Mouse (Mus musculus) olfactory bulb, adult 2 months (tissue): ENCODE results near the gene Prkaca. TPM values are rescaled to one million over a fixed set of nuclear protein-coding genes. Genes with fewer than 3 reads are reported as not detected.
"Not testable (repeated sequence)": the region's sequence is repeated elsewhere in the genome, so short reads cannot be mapped to it uniquely, and the experiment has no call there.

Experiments
- H3K27ac ChIP-seq: fragments of 200-500 bp; 2 replicates; pipeline ENCODE4 v1.5.1; 2012; ENCODE audit warnings: low read depth, low read length; ENCODE audit not compliant: insufficient read depth
- H3K4me1 ChIP-seq: fragments of 200-500 bp; 2 replicates; pipeline ENCODE4 v1.6.1; 2012; ENCODE audit warnings: low read length; ENCODE audit not compliant: control insufficient read depth, insufficient read depth
- H3K4me3 ChIP-seq: fragments of 200-500 bp; 2 replicates; pipeline ENCODE4 v1.5.1; 2012; ENCODE audit warnings: mild to moderate bottlenecking, low read depth, low read length, moderate library complexity; ENCODE audit not compliant: insufficient read depth
- CTCF ChIP-seq: fragments of 200-500 bp; IDR thresholded peaks from 2 replicates; pipeline ENCODE4 v1.5.1; 2012; ENCODE audit warnings: low read depth, mild to moderate bottlenecking, low read length, moderate library complexity; ENCODE audit not compliant: insufficient read depth
- POLR2A ChIP-seq: fragments of 200-500 bp; IDR thresholded peaks from 2 replicates; pipeline ENCODE4 v1.6.1; 2012; ENCODE audit warnings: mild to moderate bottlenecking, low read depth, low read length, moderate library complexity; ENCODE audit not compliant: insufficient read depth
- WGBS: fragments of 180-500 bp; shearing (Covaris S2); methylation state at CpG from one replicate; pipeline ENCODE4 v1.1.7; 2018; 5-methylcytosine and 5-hydroxymethylcytosine counted together
- polyA plus RNA-seq: library from polyadenylated mRNA; stranded (reverse); fragments of >200 nt; gene quantifications from 2 replicates; pipeline ENCODE4 v1.2.4, GENCODE M21; 2012; ENCODE audit warnings: low replicate concordance; ENCODE audit not compliant: missing spikeins, insufficient read depth, insufficient read length

Gene Prkaca
- polyA plus RNA-seq, 1 experiment, result not detected

- 90% methylated on average over 4 of the region's 4 CpGs for WGBS
- H3K4me3 ChIP-seq, result no peak overlapping the region
- H3K27ac ChIP-seq, result no peak overlapping the region
- peaks cover 11% of the 10 kb centered on the region for H3K4me1 ChIP-seq
- TF ChIP-seq POLR2A (no peak), CTCF (no peak)
Measured at GRCm38 (mm10) chr8:83982449-83982848, 9.7 kb downstream of the Prkaca start.

- 95% methylated on average over 2 of the region's 2 CpGs for WGBS
- H3K4me3 ChIP-seq, H3K4me1 ChIP-seq, H3K27ac ChIP-seq: not testable (repeated sequence)
Measured at GRCm38 (mm10) chr8:83983222-83983621, 10.4 kb downstream of the Prkaca start.

GRCm38 (mm10) chr8:83989243-83989642 is 16.4 kb downstream of the Prkaca start:
- H3K27ac ChIP-seq, result no peak overlapping the region
- no peak overlapping the region for H3K4me3 ChIP-seq
- TF ChIP-seq CTCF, result no peak
- no peak for TF ChIP-seq POLR2A
- 85% methylated on average over 7 of the region's 7 CpGs for WGBS
- H3K4me1 ChIP-seq, result no peaks in the 10 kb centered on the region

- 95% methylated on average over 14 of the region's 14 CpGs for WGBS
- Histone ChIP-seq H3K27ac (no peak overlapping the region), H3K4me1 (no peaks in the 10 kb centered on the region), H3K4me3 (no peak overlapping the region)
- TF ChIP-seq POLR2A (no peak), CTCF (no peak)
Measured at GRCm38 (mm10) chr8:83990170-83990569, 17.4 kb downstream of the Prkaca start.

GRCm38 (mm10) chr8:83992488-83992887 is 19.7 kb downstream of the Prkaca start:
- WGBS, result 91% methylated on average over 2 of the region's 2 CpGs
- Histone ChIP-seq H3K27ac (no peak overlapping the region), H3K4me3 (no peak overlapping the region), H3K4me1 (no peaks in the 10 kb centered on the region)
- TF ChIP-seq CTCF, result no peak

- Histone ChIP-seq H3K27ac (no peak overlapping the region), H3K4me1 (peaks cover 7% of the 10 kb centered on the region), H3K4me3 (no peak overlapping the region)
- 80% methylated on average over 3 of the region's 3 CpGs for WGBS
- TF ChIP-seq CTCF (no peak), POLR2A (no peak)
Measured at GRCm38 (mm10) chr8:83994030-83994429, 21.2 kb downstream of the Prkaca start.

- no peak overlapping the region for H3K4me3 ChIP-seq
- peaks cover 12% of the 10 kb centered on the region for H3K4me1 ChIP-seq
- no peak overlapping the region for H3K27ac ChIP-seq
- WGBS, result 27% methylated on average over 12 of the region's 12 CpGs
- TF ChIP-seq CTCF (no peak), POLR2A (no peak)
Measured at GRCm38 (mm10) chr8:83995973-83996372, 23.2 kb downstream of the Prkaca start.

GRCm38 (mm10) chr8:83996567-83997505 is 24.0 kb downstream of the Prkaca start:
- Histone ChIP-seq H3K27ac (peak overlapping the region; percentile 42), H3K4me1 (peaks cover 12% of the 10 kb centered on the region), H3K4me3 (peak overlapping the region; percentile 77)
- under 1% methylated on average over 58 of the region's 103 CpGs for WGBS
- TF ChIP-seq CTCF (no peak), POLR2A (peak; percentile 55)

GRCm38 (mm10) chr8:83997511-83998141 is 24.8 kb downstream of the Prkaca start, which contains the start of gene Samd1:
TSS of gene Samd1 (plus strand) at chr8:83997672.
- peak within 1 kb of the TSS; percentile 77 for H3K4me3 ChIP-seq
- WGBS, result 14% methylated on average over 103 of the region's 112 CpGs
- peaks cover 12% of the 10 kb centered on the region for H3K4me1 ChIP-seq
- TF ChIP-seq POLR2A (no peak; the same call in 1 of the 2 replicates), CTCF (no peak)
- H3K27ac ChIP-seq, result peak within 1 kb of the TSS; percentile 65
